In the genomic region with DNA sequence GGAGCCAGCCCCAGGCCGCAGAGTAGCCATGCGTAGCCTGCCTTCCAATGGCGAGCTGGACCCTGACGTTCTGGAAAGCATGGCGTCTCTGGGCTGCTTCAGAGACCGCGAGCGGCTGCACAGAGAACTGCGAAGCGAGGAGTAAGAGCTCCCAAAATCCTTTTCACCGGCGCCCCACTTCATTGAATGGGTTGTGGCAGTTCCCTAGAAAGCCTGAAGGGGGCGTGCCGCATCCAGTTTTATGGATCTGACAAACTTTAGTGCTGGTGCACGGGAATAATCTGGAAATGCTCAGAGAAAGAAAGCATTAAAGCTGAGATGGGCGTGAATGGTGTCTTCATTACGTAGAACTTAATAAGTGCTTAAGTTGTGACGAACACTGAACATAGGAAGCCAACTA, we compare ENCODE assay signal across 8 mouse cellular contexts. TPM values are rescaled to one million over a fixed set of nuclear protein-coding genes. Genes with fewer than 3 reads are reported as not detected.
DNase-seq lines count a peak whose midpoint lies in the region; ATAC-seq and TF ChIP-seq lines count a peak whose summit lies in the region.

No protein-coding gene starts in this region.

- H3K27ac ChIP-seq in forebrain, embryonic 11.5 days (ENCODE audit: low read depth, low read length): no peak overlapping the region
- no peak overlapping the region for H3K27ac ChIP-seq in forebrain, embryonic 13.5 days
- H3K27ac ChIP-seq in midbrain, embryonic 14.5 days (replicated peaks; ENCODE audit: low read depth, low read length): no peak overlapping the region
- no peak overlapping the region for H3K27ac ChIP-seq in midbrain, embryonic 13.5 days
- H3K27ac ChIP-seq in bone marrow, adult 2 months (ENCODE audit: control insufficient read depth, insufficient read depth, low read depth, low read length, poor library complexity): no peak overlapping the region
- no peak overlapping the region for H3K27ac ChIP-seq in lung, embryonic 14.5 days (ENCODE audit: low read depth)
- no peak overlapping the region for H3K27ac ChIP-seq in testis, adult 2 months (ENCODE audit: control insufficient read depth, insufficient read depth, low read depth, low read length)

- intact Hi-C loops in heart, postnatal 14 days (cut with DNase I): loop anchor here (5.0 to 10.0 kb wide), 2 partner anchors 92 to 150 kb away; no protein-coding TSS in a partner anchor

- TF ChIP-seq CTCF in bone marrow, adult 2 months (IDR thresholded peaks at IDR 0.05; ENCODE audit: control insufficient read depth, insufficient read depth, low read length): peak; percentile 31; the same call in 1 of the 2 replicates
- TF ChIP-seq CTCF in lung, embryonic 14.5 days (IDR thresholded peaks at IDR 0.05; ENCODE audit: low read depth): peak; percentile 56
- TF ChIP-seq CTCF in testis, adult 2 months (IDR thresholded peaks at IDR 0.05; ENCODE audit: control insufficient read depth, insufficient read depth, insufficient replicate concordance, low read depth, low read length): peak; percentile 46

- H3K4me3 ChIP-seq in forebrain, embryonic 11.5 days (ENCODE audit: low read depth, low read length): no peak overlapping the region
- no peak overlapping the region for H3K4me3 ChIP-seq in forebrain, embryonic 13.5 days
- H3K4me3 ChIP-seq in midbrain, embryonic 14.5 days (replicated peaks; ENCODE audit: low read depth, low read length): no peak overlapping the region
- H3K4me3 ChIP-seq in midbrain, embryonic 13.5 days (replicated peaks): no peak overlapping the region
- no peak overlapping the region for H3K4me3 ChIP-seq in bone marrow, adult 2 months (replicated peaks; ENCODE audit: control insufficient read depth, low read depth, low read length)
- H3K4me3 ChIP-seq in lung, embryonic 14.5 days (ENCODE audit: low read depth, low read length): no peak overlapping the region
- H3K4me3 ChIP-seq in testis, adult 2 months (ENCODE audit: control insufficient read depth, low read depth, low read length): peak overlapping the region; percentile 25; the same call in 1 of the 2 replicates

- no peaks in the 10 kb centered on the region for H3K9me3 ChIP-seq in forebrain, embryonic 11.5 days (ENCODE audit: control insufficient read depth, low read length)
- no peaks in the 10 kb centered on the region for H3K9me3 ChIP-seq in forebrain, embryonic 13.5 days (replicated peaks)
- no peaks in the 10 kb centered on the region for H3K9me3 ChIP-seq in midbrain, embryonic 14.5 days (ENCODE audit: control insufficient read depth, low read length)
- no peaks in the 10 kb centered on the region for H3K9me3 ChIP-seq in midbrain, embryonic 13.5 days
- H3K9me3 ChIP-seq in lung, embryonic 14.5 days (ENCODE audit: low read depth, low read length): no peaks in the 10 kb centered on the region

- H3K9ac ChIP-seq in forebrain, embryonic 11.5 days (ENCODE audit: low read length): peak overlapping the region; percentile 4; the same call in 1 of the 2 replicates
- no peak overlapping the region for H3K9ac ChIP-seq in forebrain, embryonic 13.5 days
- no peak overlapping the region for H3K9ac ChIP-seq in midbrain, embryonic 14.5 days (replicated peaks; ENCODE audit: low read length)
- H3K9ac ChIP-seq in midbrain, embryonic 13.5 days (replicated peaks): no peak overlapping the region
- no peak overlapping the region for H3K9ac ChIP-seq in lung, embryonic 14.5 days

- no peaks in the 10 kb centered on the region for H3K27me3 ChIP-seq in forebrain, embryonic 11.5 days (ENCODE audit: control insufficient read depth, insufficient read depth, low read length)
- no peaks in the 10 kb centered on the region for H3K27me3 ChIP-seq in forebrain, embryonic 13.5 days
- no peaks in the 10 kb centered on the region for H3K27me3 ChIP-seq in midbrain, embryonic 14.5 days (ENCODE audit: control insufficient read depth, insufficient read depth, low read length)
- no peaks in the 10 kb centered on the region for H3K27me3 ChIP-seq in midbrain, embryonic 13.5 days
- H3K27me3 ChIP-seq in lung, embryonic 14.5 days (ENCODE audit: insufficient read depth, low read length): no peaks in the 10 kb centered on the region
- no peaks in the 10 kb centered on the region for H3K27me3 ChIP-seq in testis, adult 2 months (ENCODE audit: control insufficient read depth, insufficient read depth, low read length)

- H3K4me1 ChIP-seq in forebrain, embryonic 11.5 days (replicated peaks; ENCODE audit: control insufficient read depth, insufficient read depth, low read length): no peaks in the 10 kb centered on the region
- H3K4me1 ChIP-seq in forebrain, embryonic 13.5 days: peaks cover 10% of the 10 kb centered on the region
- H3K4me1 ChIP-seq in midbrain, embryonic 14.5 days (ENCODE audit: control insufficient read depth, insufficient read depth, low read length): no peaks in the 10 kb centered on the region
- H3K4me1 ChIP-seq in midbrain, embryonic 13.5 days (replicated peaks): peaks cover 6% of the 10 kb centered on the region; the same call in 1 of the 2 replicates
- no peaks in the 10 kb centered on the region for H3K4me1 ChIP-seq in bone marrow, adult 2 months (ENCODE audit: control insufficient read depth, insufficient read depth, low read length)
- no peaks in the 10 kb centered on the region for H3K4me1 ChIP-seq in lung, embryonic 14.5 days (ENCODE audit: insufficient read depth)
- H3K4me1 ChIP-seq in testis, adult 2 months (ENCODE audit: control insufficient read depth, insufficient read depth, low read length): peaks cover 19% of the 10 kb centered on the region

- peak; percentile 75 for DNase-seq in forebrain, embryonic 11.5 days (ENCODE audit: low spot score)
- peak; percentile 66 for DNase-seq in midbrain, embryonic 14.5 days
- peak; percentile 30 to 39 for DNase-seq in heart, postnatal 14 days
- DNase-seq in lung, embryonic 14.5 days: peak; percentile 51

- H3K36me3 ChIP-seq in forebrain, embryonic 11.5 days (ENCODE audit: control insufficient read depth, insufficient read depth, low read length): peaks cover 12% of the 10 kb centered on the region; the same call in 1 of the 2 replicates
- peaks cover 95% of the 10 kb centered on the region for H3K36me3 ChIP-seq in forebrain, embryonic 13.5 days (ENCODE audit: poor library complexity, severe bottlenecking)
- peaks cover 94% of the 10 kb centered on the region for H3K36me3 ChIP-seq in midbrain, embryonic 14.5 days (ENCODE audit: control insufficient read depth, insufficient read depth, low read length)
- H3K36me3 ChIP-seq in midbrain, embryonic 13.5 days: peaks cover 95% of the 10 kb centered on the region
- H3K36me3 ChIP-seq in lung, embryonic 14.5 days (ENCODE audit: insufficient read depth): peaks cover 64% of the 10 kb centered on the region
- no peaks in the 10 kb centered on the region; the same call in none of the 2 replicates for H3K36me3 ChIP-seq in testis, adult 2 months (ENCODE audit: control insufficient read depth, insufficient read depth, low read length)

- no peak for ATAC-seq in forebrain, embryonic 11.5 days (replicated peaks; ENCODE audit: low FRiP score)
- ATAC-seq in forebrain, embryonic 13.5 days: no peak
- no peak for ATAC-seq in midbrain, embryonic 14.5 days (ENCODE audit: low FRiP score, low TSS enrichment)
- ATAC-seq in midbrain, embryonic 13.5 days: no peak
- no peak for ATAC-seq in lung, embryonic 14.5 days (ENCODE audit: insufficient read depth)

- no peak for TF ChIP-seq POLR2A in bone marrow, adult 2 months (IDR thresholded peaks at IDR 0.05; ENCODE audit: borderline replicate concordance, control insufficient read depth, low read depth, low read length)
- no peak for TF ChIP-seq POLR2A in testis, adult 2 months (IDR thresholded peaks at IDR 0.05; ENCODE audit: control insufficient read depth, low read depth, low read length)

- H3K4me2 ChIP-seq in forebrain, embryonic 11.5 days (ENCODE audit: low read depth, low read length, severe bottlenecking): no peak overlapping the region
- H3K4me2 ChIP-seq in forebrain, embryonic 13.5 days: no peak overlapping the region
- no peak overlapping the region for H3K4me2 ChIP-seq in midbrain, embryonic 14.5 days (ENCODE audit: low read length)
- H3K4me2 ChIP-seq in midbrain, embryonic 13.5 days (replicated peaks): no peak overlapping the region
- no peak overlapping the region for H3K4me2 ChIP-seq in lung, embryonic 14.5 days

- WGBS in forebrain, embryonic 11.5 days: 30% methylated on average over 18 of the region's 18 CpGs
- WGBS in forebrain, embryonic 13.5 days: 28% methylated on average over 18 of the region's 18 CpGs
- WGBS in midbrain, embryonic 14.5 days: 28% methylated on average over 18 of the region's 18 CpGs
- whole genome bisulfite sequencing in midbrain, embryonic 13.5 days: 33% methylated on average over 18 of the region's 18 CpGs
- WGBS in bone marrow, adult 2 months: 32% methylated on average over 18 of the region's 18 CpGs
- WGBS in lung, embryonic 14.5 days: 50% methylated on average over 18 of the region's 18 CpGs

RNA-seq across cellular contexts. Expression of gene Brsk1, which starts 14.7 kb away (rescaled TPM):
- polyA plus RNA-seq in forebrain, embryonic 11.5 days (2014; fragmentation: Nextera tagmentation; extraction: Ambion mirVana): 2.8 and 3.1 TPM in 2 replicates
- 6.1 and 6.5 TPM in 2 replicates for polyA plus RNA-seq in forebrain, embryonic 13.5 days (2015; fragmentation: Nextera tagmentation; extraction: Ambion mirVana)
- polyA plus RNA-seq in midbrain, embryonic 14.5 days (2014; fragmentation: Nextera tagmentation; extraction: Ambion mirVana): 10.0 and 10.8 TPM in 2 replicates
- 6.8 and 7.6 TPM in 2 replicates for polyA plus RNA-seq in midbrain, embryonic 13.5 days (2015; fragmentation: Nextera tagmentation; extraction: Ambion mirVana)
- 3.7 TPM in 1 of 2 replicates, not detected in the other for polyA plus RNA-seq in bone marrow, adult 2 months (2011; ENCODE audit: insufficient read depth, insufficient read length, low replicate concordance, missing spikeins)
- 1 to 10 TPM; 1.6 to 1.8 TPM for total RNA-seq in heart, postnatal 14 days (2021)
- polyA plus RNA-seq in lung, embryonic 14.5 days (2014; fragmentation: Nextera tagmentation; extraction: Ambion mirVana): 1.4 and 1.6 TPM in 2 replicates
- polyA plus RNA-seq in testis, adult 2 months (2012; rRNA removed): 53.3 and 60.3 TPM in 2 replicates

RNA-seq across cellular contexts. Expression of gene Tmem150b, which starts 20.0 kb away (rescaled TPM):
- polyA plus RNA-seq in forebrain, embryonic 11.5 days (2014; fragmentation: Nextera tagmentation; extraction: Ambion mirVana): 0.13 and 0.19 TPM in 2 replicates
- 0.27 and 0.29 TPM in 2 replicates for polyA plus RNA-seq in forebrain, embryonic 13.5 days (2015; fragmentation: Nextera tagmentation; extraction: Ambion mirVana)
- polyA plus RNA-seq in midbrain, embryonic 14.5 days (2014; fragmentation: Nextera tagmentation; extraction: Ambion mirVana): 0.12 and 0.42 TPM in 2 replicates
- 0.22 and 0.24 TPM in 2 replicates for polyA plus RNA-seq in midbrain, embryonic 13.5 days (2015; fragmentation: Nextera tagmentation; extraction: Ambion mirVana)
- polyA plus RNA-seq in bone marrow, adult 2 months (2011; ENCODE audit: insufficient read depth, insufficient read length, low replicate concordance, missing spikeins): 5.1 and 7.2 TPM in 2 replicates
- not detected for total RNA-seq in heart, postnatal 14 days (2021)
- not detected in 2 replicates for polyA plus RNA-seq in lung, embryonic 14.5 days (2014; fragmentation: Nextera tagmentation; extraction: Ambion mirVana)
- 0.12 and 0.14 TPM in 2 replicates for polyA plus RNA-seq in testis, adult 2 months (2012; rRNA removed)

RNA-seq across cellular contexts. Expression of gene Hspbp1, which starts 20.2 kb away (rescaled TPM):
- polyA plus RNA-seq in forebrain, embryonic 11.5 days (2014; fragmentation: Nextera tagmentation; extraction: Ambion mirVana): 115 TPM in 2 replicates
- polyA plus RNA-seq in forebrain, embryonic 13.5 days (2015; fragmentation: Nextera tagmentation; extraction: Ambion mirVana): 117 and 125 TPM in 2 replicates
- 136 and 169 TPM in 2 replicates for polyA plus RNA-seq in midbrain, embryonic 14.5 days (2014; fragmentation: Nextera tagmentation; extraction: Ambion mirVana)
- 122 and 123 TPM in 2 replicates for polyA plus RNA-seq in midbrain, embryonic 13.5 days (2015; fragmentation: Nextera tagmentation; extraction: Ambion mirVana)
- polyA plus RNA-seq in bone marrow, adult 2 months (2011; ENCODE audit: insufficient read depth, insufficient read length, low replicate concordance, missing spikeins): 11.7 and 19.8 TPM in 2 replicates
- 10 to 100 TPM; 29.2 to 33.7 TPM for total RNA-seq in heart, postnatal 14 days (2021)
- polyA plus RNA-seq in lung, embryonic 14.5 days (2014; fragmentation: Nextera tagmentation; extraction: Ambion mirVana): 94.0 and 98.5 TPM in 2 replicates
- polyA plus RNA-seq in testis, adult 2 months (2012; rRNA removed): 64.3 and 65.6 TPM in 2 replicates

RNA-seq across cellular contexts. Expression of gene Kmt5c, which starts 34.8 kb away (rescaled TPM):
- 88.1 and 89.4 TPM in 2 replicates for polyA plus RNA-seq in forebrain, embryonic 11.5 days (2014; fragmentation: Nextera tagmentation; extraction: Ambion mirVana)
- 75.3 and 84.3 TPM in 2 replicates for polyA plus RNA-seq in forebrain, embryonic 13.5 days (2015; fragmentation: Nextera tagmentation; extraction: Ambion mirVana)
- polyA plus RNA-seq in midbrain, embryonic 14.5 days (2014; fragmentation: Nextera tagmentation; extraction: Ambion mirVana): 56.2 and 67.0 TPM in 2 replicates
- polyA plus RNA-seq in midbrain, embryonic 13.5 days (2015; fragmentation: Nextera tagmentation; extraction: Ambion mirVana): 90.0 and 92.5 TPM in 2 replicates
- 98.4 and 144 TPM in 2 replicates for polyA plus RNA-seq in bone marrow, adult 2 months (2011; ENCODE audit: insufficient read depth, insufficient read length, low replicate concordance, missing spikeins)
- 10 to 100 TPM; 30.5 to 31.9 TPM for total RNA-seq in heart, postnatal 14 days (2021)
- 51.3 and 53.1 TPM in 2 replicates for polyA plus RNA-seq in lung, embryonic 14.5 days (2014; fragmentation: Nextera tagmentation; extraction: Ambion mirVana)
- polyA plus RNA-seq in testis, adult 2 months (2012; rRNA removed): 35.7 and 37.0 TPM in 2 replicates

RNA-seq across cellular contexts. Expression of gene Ppp6r1, which starts 46.3 kb away (rescaled TPM):
- 6.6 and 7.1 TPM in 2 replicates for polyA plus RNA-seq in forebrain, embryonic 11.5 days (2014; fragmentation: Nextera tagmentation; extraction: Ambion mirVana)
- polyA plus RNA-seq in forebrain, embryonic 13.5 days (2015; fragmentation: Nextera tagmentation; extraction: Ambion mirVana): 7.8 and 8.1 TPM in 2 replicates
- 8.7 and 11.2 TPM in 2 replicates for polyA plus RNA-seq in midbrain, embryonic 14.5 days (2014; fragmentation: Nextera tagmentation; extraction: Ambion mirVana)
- 9.2 and 11.4 TPM in 2 replicates for polyA plus RNA-seq in midbrain, embryonic 13.5 days (2015; fragmentation: Nextera tagmentation; extraction: Ambion mirVana)
- 53.3 and 89.0 TPM in 2 replicates for polyA plus RNA-seq in bone marrow, adult 2 months (2011; ENCODE audit: insufficient read depth, insufficient read length, low replicate concordance, missing spikeins)
- total RNA-seq in heart, postnatal 14 days (2021): 10 to 100 TPM; 73.7 to 78.8 TPM
- 7.6 and 7.8 TPM in 2 replicates for polyA plus RNA-seq in lung, embryonic 14.5 days (2014; fragmentation: Nextera tagmentation; extraction: Ambion mirVana)
- polyA plus RNA-seq in testis, adult 2 months (2012; rRNA removed): 137 and 154 TPM in 2 replicates
